Mouse (Mus musculus) v-Abl transformed pro-B cells (cell line): ENCODE data around the gene Olfr1340.

Experiments
- in situ Hi-C, 2 experiments: fragments of 400-800 bp; cut with MboI; formaldehyde crosslinking; loops; one replicate each; pipeline ENCODE4 v1.15.1; 2025; ENCODE audit not compliant: unreplicated experiment in 2 of 2

Gene Olfr1340

DNA sequence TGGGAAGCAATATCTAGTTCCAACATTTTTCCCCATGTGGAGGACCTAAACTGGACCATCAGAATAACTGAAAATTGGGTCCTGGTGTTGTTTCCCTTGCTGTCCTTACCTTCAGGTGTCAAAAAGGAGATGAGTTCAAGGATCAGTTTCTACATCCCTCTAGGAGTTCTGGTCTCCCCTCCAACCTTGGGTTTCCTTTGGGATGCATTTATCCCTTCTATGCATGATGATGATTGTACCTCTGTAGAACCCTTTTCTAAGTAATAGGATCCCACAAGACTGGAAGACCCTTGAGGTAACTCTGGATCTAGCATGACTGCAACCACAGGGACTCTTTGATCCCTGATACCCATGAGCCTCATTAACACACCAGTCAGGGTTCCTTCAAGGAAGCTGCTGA is at the start of gene Olfr1340:
Gene Olfr1340, plus strand, starts transcription at position 301 of the 400 bp plus-strand sequence.
- in situ Hi-C loops: no loop called here

DNA sequence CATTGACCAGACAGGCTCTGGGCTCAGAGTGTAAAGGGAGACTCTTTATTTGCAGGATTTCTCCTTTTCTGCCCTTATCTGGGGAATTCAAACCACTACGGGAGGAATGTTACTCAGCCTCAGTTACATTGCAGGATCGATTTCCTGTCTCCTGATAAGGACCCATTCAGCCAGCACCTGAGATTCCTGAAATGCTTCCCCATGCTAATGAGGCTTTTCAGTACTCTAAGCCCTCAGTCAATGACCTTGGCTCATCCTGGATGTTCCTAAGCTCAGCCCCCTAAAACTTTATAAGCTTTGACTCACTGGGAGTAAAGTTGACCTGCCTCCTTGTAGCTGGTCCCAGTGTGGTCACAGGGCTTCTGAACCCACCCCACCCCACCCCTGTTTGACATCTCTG is 32.9 kb upstream of the Olfr1340 start:
- in situ Hi-C loops: no loop called here

DNA sequence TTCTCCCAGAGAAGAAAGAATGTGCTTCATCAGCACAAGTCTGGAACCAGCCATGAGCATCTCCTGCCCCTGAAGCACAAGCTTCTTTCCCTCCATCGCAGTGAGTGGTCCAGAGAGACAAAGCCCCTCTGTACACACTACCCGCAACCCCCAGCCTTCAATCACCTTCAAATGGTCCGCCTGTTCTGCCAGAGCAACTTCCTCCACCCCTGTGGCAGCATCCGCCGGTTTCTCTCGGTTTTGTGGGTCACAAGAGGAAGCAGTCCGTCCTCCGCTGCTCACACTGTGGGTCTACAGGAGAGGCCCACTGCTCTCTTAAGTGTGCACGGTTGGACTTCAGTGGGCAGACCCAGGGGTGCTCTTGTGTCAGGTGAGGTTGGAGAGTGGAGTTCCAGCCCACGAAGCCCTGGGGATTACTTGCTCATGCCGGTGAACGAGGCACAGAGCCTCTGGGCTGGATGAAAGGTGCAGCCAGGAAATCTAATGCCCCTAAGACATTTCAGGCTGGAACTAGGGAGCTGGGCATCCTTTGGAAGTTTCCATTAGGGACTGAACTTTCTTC is 27.4 kb upstream of the Olfr1340 start, which contains the start of gene Olfr1342:
Gene Olfr1342, minus strand, starts transcription at position 345 of the 562 bp plus-strand sequence.
- in situ Hi-C loops: no loop called here

DNA sequence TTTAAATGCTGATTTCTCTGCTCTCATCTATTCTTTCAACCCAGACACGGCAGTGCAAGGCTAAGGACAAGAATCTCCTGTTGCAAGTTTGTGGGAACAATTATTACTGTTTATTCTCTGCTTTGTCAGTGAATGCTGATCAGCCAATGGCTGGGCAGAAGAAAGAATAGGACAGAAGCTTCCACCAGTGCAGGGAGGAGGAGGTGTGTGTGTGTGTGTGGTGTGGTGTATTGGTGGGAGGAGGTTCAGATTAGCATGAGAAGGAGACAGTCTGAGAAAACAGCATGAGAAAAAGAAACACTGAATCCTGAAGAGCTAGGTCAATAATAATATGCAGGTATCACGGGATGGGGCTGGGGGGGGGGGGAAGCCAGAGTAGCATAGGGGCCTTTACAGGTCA is 26.1 kb upstream of the Olfr1340 start:
- in situ Hi-C loops: no loop called here

DNA sequence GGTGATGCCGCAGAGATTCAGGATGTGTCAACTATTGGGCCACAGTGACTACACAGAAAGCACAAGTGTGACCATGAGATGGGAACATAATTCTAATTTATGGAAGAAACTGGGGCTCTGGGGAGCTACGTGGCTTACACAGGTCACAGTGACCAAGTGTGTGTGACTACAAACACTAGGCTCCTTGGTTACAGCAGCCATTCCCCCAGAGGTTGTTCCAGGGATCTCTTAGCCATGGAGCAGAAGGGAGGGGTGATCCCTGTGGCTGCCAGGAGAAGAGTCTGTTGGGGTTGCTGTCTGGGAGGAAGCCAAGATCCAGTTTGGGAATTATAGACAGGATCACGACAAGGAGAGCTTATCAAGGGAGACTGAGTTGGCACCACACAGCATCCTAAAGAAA is 16.7 kb upstream of the Olfr1340 start, which contains the start of gene Olfr1341:
Gene Olfr1341, plus strand, starts transcription at position 301 of the 400 bp plus-strand sequence.
- in situ Hi-C loops: no loop called here

DNA sequence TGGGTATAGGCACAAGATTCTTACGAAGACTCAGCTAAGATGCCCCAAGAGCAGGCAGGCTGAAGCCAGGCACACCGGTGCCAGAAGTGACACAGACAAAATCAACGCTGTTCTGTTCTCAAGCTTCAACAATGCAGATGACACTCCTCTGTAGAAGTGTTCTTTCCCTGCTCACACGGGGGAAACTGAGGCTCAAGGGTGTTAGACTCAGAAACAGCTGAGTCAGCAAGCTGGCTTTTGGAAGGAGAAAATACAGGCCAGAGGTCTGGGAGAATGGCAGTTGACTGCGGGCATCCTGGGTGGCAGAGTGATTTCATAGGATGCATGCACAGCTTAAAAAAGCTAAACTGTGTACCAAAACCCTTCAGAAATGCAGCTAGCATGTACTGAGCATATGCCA is 11.9 kb upstream of the Olfr1340 start:
- in situ Hi-C loops: no loop called here

DNA sequence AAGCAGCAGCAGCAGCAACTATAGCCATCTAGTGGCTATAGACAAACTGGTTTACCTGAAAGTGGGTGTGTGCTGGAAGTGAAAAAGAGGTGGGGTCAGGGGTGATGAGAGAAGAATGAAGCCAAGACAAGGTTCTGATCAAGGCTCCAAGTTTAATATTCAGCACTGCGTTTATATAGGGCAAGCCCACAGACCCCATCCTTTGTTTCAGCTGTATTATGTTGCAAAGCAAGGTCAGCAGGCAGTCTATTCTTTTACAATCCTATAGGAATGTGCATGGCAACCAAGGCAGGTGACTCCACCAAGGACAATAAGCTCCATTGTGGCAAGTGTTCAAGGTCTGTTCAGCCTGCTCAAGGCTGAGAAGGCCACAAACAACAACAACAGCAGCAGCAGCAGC is 8.3 kb upstream of the Olfr1340 start:
- in situ Hi-C loops: no loop called here

DNA sequence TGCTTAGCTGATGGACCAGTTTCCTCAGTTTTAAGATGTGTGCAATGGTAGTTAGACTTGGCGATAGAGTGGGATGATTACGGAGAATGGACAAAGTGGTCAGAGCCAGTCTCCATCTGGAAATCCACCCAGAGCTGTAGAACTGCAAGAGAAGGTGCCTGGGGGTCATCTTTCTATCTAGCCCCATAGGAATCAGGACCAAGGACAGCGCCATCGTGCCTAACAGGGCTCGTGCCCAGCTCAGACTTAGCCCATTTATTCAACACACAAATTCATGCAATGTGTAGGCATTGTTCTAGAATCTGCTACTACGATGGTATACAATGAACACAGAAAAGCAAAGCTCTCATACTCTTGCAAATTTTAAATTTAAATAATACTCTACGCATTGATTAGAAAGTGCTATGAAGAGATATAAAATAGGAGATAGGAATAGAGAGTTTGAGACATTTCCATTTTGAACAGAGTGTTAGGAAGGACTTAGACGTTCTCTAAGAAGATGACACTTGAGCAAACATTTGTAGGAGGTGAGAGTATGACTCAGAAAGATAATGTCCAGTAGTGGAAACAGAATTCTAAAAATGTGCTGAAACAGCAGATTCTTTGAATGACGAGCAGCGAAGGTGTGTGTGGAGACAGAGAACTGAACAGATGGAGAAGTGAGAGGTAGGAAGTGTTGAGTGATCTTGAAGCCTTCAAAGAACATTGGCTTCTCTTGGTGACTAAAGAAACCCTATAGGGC is 2.0 kb downstream of the Olfr1340 start:
- in situ Hi-C loops: no loop called here

DNA sequence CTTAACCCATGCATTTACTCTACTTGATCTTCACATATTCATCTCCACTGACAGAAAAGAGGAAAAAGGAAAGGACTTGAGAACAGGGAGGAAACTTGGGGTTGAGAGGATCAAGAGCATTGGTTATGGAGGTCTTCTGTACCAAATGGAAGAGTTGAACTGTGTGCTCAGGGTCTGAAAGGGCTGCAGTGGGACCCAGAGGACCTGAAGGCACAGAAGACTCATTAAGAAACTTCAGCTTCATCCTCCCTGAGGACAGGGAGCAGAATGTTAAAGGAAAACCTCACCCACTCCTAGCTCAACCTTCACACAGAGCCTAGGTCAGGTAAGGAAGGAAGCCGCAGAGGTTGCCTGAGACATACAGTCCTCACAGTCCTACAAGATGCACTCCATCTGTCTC is 11.9 kb downstream of the Olfr1340 start, which contains the start of gene Olfr1339:
Gene Olfr1339, plus strand, starts transcription at position 301 of the 400 bp plus-strand sequence.
- in situ Hi-C loops: no loop called here

DNA sequence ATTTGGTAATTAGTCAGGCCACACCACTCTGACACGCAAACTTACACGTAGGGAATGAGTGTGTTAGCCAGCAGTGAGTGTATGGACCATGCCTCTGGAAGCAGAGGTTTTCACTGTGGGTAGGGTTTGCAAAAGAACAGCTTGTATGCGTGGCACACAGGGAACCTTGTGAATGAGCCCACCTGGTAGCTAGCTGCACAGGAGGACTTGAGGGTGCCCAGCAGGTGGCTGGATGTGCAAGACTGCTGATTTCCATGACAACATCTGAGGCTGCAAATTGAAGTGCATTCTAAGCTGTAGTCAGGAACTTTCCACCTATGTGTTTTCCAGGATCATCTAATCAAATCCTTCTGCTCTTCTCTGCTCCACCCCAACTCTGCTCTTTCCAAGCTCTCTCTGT is 19.6 kb downstream of the Olfr1340 start:
- in situ Hi-C loops: no loop called here

DNA sequence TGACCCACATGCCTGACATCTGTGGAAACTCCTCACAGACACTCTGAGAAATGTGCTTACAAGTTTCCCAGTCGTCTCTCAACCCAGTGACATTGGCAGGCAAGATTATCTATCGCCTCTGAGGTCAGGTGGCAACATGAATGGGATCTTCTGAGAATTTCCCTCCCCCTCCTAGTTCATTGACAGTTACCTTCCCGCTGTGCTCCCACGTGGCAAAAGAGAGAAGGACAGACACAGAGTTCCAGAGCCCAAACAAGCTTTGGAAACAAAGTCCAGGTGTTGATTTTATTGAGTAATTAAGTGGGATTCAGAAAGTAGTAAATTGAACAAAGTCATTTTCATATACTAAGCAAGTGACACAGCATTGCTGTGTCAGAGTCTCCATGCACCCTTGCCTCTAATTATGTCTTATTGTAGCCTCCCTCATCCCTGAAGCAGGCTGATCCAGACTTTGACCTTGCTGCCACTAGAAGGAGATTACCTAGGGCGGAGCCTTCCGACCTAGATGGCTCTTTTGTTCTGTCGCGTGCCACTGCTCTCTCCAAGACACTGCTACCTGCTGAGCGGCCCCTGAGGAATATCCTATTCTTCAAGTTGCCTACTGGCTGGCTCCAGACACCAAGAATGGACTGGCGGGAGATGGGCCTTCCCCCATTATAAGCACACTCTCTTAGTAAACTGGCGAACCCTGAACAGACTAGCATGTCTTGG is 21.2 kb downstream of the Olfr1340 start:
- in situ Hi-C loops: no loop called here

DNA sequence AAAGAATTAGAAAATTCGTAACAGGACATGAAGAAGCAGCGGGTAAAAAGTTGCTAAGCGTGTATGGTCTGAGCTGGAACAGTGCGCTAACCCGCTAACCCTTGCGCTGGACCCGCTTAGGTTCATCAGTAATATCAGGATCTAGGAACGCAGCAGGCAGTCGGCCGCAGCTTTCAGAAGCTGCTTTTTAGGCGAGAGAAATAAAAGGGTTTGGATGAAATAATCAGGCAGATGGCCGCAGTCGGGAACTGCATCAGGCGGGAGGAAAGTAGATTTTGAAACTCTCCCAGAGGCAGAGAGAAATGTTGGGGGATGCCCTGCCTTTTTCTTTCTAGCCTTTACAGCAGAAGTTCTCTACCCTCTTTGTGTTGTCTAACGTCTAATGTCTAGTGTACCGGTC is 21.9 kb downstream of the Olfr1340 start:
- in situ Hi-C loops: no loop called here

DNA sequence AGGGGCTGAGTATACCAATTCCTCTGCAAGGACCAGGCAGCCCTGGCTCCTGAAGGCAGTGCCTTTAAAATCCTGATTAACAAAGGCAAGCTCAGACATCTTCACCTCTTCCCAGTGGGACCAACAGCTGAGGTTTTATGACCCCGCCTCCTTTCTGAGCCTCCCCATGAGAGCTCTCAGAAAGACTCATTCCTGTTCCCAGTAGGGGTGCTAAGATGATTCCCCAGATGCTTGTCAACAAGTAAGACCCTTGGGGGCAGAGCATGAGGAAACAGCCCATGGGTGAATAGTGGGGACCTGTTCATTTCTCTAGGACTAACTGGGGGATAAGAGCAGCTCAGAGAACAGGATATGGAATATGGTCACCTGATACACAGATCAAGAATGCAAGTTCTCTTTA is 38.7 kb downstream of the Olfr1340 start, which contains the start of gene Olfr1338:
Gene Olfr1338, minus strand, starts transcription at position 101 of the 400 bp plus-strand sequence.
- in situ Hi-C loops: no loop called here
